Mouse (Mus musculus) liver, postnatal 0 days (tissue): ENCODE measurements at regions not wholly inside any gene's neighbourhood (a gene's known extent, or its start where the extent isn't known, plus 50 kb on each side); places are given as distances from the start of the nearest gene placed in this dataset.

Experiments used
- CTCF ChIP-seq: sonication (generic); IDR thresholded peaks from 2 replicates; pipeline ENCODE4 v1.5.1; 2016; ENCODE audit warnings: antibody characterized with exemption, low read depth
- EP300 ChIP-seq: IDR thresholded peaks from 2 replicates; pipeline ENCODE4 v1.6.1; 2016; ENCODE audit warnings: antibody characterized with exemption, low read depth, mild to moderate bottlenecking

DNA sequence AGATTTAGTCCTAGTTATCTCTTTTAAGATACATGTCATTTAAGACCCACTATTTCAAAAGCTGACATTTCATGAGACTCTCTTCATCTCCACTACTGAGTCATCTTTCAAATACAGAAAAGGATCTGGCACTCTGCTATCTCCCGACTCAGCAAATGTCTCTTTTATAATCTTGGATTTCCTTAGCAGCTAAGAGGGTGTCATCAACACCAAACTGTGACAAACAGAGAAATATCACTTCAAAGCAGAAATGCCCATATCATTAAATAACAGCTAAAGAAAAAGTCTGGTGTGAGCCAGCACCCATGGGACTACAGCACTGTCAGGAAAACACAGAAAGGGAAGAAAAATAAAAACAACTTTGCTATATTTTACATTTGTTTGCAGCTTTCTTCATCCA, 78.7 kb upstream of the Tmtc1 start:
- TF ChIP-seq CTCF (no peak), EP300 (peak; percentile 85)
